Mouse (Mus musculus): ENCODE measurements around the gene Adcy2. TPM values are rescaled to one million over a fixed set of nuclear protein-coding genes. Genes with fewer than 3 reads are reported as not detected.
A peak's percentile ranks its signal among the peaks of the same experiment; 100 is the strongest.

The Adcy2 gene
- polyA plus RNA-seq, 1 experiment from 2014 or later, result 12.2 TPM

- WGBS, result 68% methylated on average over 2 of the region's 2 CpGs
- H3K27me3 ChIP-seq (ENCODE audit: control insufficient read depth, insufficient read depth, low read depth, low read length), result no peaks in the 10 kb centered on the region
- H3K9me3 ChIP-seq (ENCODE audit: control insufficient read depth, low read length), result no peaks in the 10 kb centered on the region
- H3K4me3 ChIP-seq (ENCODE audit: low read length), result no peak overlapping the region
- H3K4me1 ChIP-seq (replicated peaks; ENCODE audit: control insufficient read depth, insufficient read depth, low read length), result peaks cover 3% of the 10 kb centered on the region; the same call in 1 of the 2 replicates
- H3K36me3 ChIP-seq (ENCODE audit: control insufficient read depth, insufficient read depth, low read length), result no peaks in the 10 kb centered on the region
- no peak for ATAC-seq (ENCODE audit: low read depth)
- no peak overlapping the region for H3K27ac ChIP-seq (ENCODE audit: low read length)
- no peak overlapping the region for H3K4me2 ChIP-seq (ENCODE audit: low read depth, low read length)
- no peak overlapping the region for H3K9ac ChIP-seq (ENCODE audit: low read length)
These were observed 13.6 kb downstream of the Adcy2 start for GRCm38 (mm10) chr13:68985789-68986188.

GRCm38 (mm10) chr13:68984000-68984399 is 15.3 kb downstream of the Adcy2 start:
- no peak overlapping the region for H3K4me3 ChIP-seq (ENCODE audit: low read length)
- 63% methylated on average over 15 of the region's 15 CpGs for WGBS

GRCm38 (mm10) chr13:68981048-68981447 is 18.3 kb downstream of the Adcy2 start:
- no peaks in the 10 kb centered on the region for H3K36me3 ChIP-seq (ENCODE audit: control insufficient read depth, insufficient read depth, low read length)
- no peak overlapping the region for H3K27ac ChIP-seq (ENCODE audit: low read length)
- no peaks in the 10 kb centered on the region for H3K27me3 ChIP-seq (ENCODE audit: control insufficient read depth, insufficient read depth, low read depth, low read length)
- H3K4me3 ChIP-seq (ENCODE audit: low read length), result no peak overlapping the region
- no peaks in the 10 kb centered on the region for H3K9me3 ChIP-seq (ENCODE audit: control insufficient read depth, low read length)
- no peak for ATAC-seq (ENCODE audit: low read depth)
- 81% methylated on average over 2 of the region's 2 CpGs for WGBS
- H3K4me1 ChIP-seq (replicated peaks; ENCODE audit: control insufficient read depth, insufficient read depth, low read length), result peaks cover 3% of the 10 kb centered on the region; the same call in 1 of the 2 replicates
- no peak overlapping the region for H3K4me2 ChIP-seq (ENCODE audit: low read depth, low read length)
- no peak overlapping the region for H3K9ac ChIP-seq (ENCODE audit: low read length)

More at GRCm38 (mm10) chr13:68984000-68984399, 15.3 kb downstream of the Adcy2 start:
- no peak; the same call in 1 of the 2 replicates for ATAC-seq (ENCODE audit: low read depth)
- Histone ChIP-seq H3K4me1 (replicated peaks; ENCODE audit: control insufficient read depth, insufficient read depth, low read length) (peaks cover 3% of the 10 kb centered on the region; the same call in 1 of the 2 replicates), H3K9me3 (ENCODE audit: control insufficient read depth, low read length) (no peaks in the 10 kb centered on the region), H3K9ac (ENCODE audit: low read length) (no peak overlapping the region), H3K27me3 (ENCODE audit: control insufficient read depth, insufficient read depth, low read depth, low read length) (no peaks in the 10 kb centered on the region), H3K4me2 (ENCODE audit: low read depth, low read length) (no peak overlapping the region), H3K27ac (ENCODE audit: low read length) (no peak overlapping the region), H3K36me3 (ENCODE audit: control insufficient read depth, insufficient read depth, low read length) (no peaks in the 10 kb centered on the region)

- no peak overlapping the region for H3K9ac ChIP-seq (ENCODE audit: low read length)
- no peak for ATAC-seq (ENCODE audit: low read depth)
- H3K9me3 ChIP-seq (ENCODE audit: control insufficient read depth, low read length), result no peaks in the 10 kb centered on the region
- H3K4me2 ChIP-seq (ENCODE audit: low read depth, low read length), result no peak overlapping the region
- no peaks in the 10 kb centered on the region; the same call in 1 of the 2 replicates for H3K36me3 ChIP-seq (ENCODE audit: control insufficient read depth, insufficient read depth, low read length)
- no peaks in the 10 kb centered on the region for H3K27me3 ChIP-seq (ENCODE audit: control insufficient read depth, insufficient read depth, low read depth, low read length)
- H3K27ac ChIP-seq (ENCODE audit: low read length), result no peak overlapping the region
- WGBS, result 33% methylated on average over 3 of the region's 3 CpGs
- H3K4me1 ChIP-seq (replicated peaks; ENCODE audit: control insufficient read depth, insufficient read depth, low read length), result no peaks in the 10 kb centered on the region
- no peak overlapping the region for H3K4me3 ChIP-seq (ENCODE audit: low read length)
These were observed 26.2 kb downstream of the Adcy2 start for GRCm38 (mm10) chr13:68973143-68973542.

- 60% methylated on average over 5 of the region's 5 CpGs for WGBS
- H3K4me1 ChIP-seq (replicated peaks; ENCODE audit: control insufficient read depth, insufficient read depth, low read length), result peaks cover 5% of the 10 kb centered on the region; the same call in 1 of the 2 replicates
- H3K4me2 ChIP-seq (ENCODE audit: low read depth, low read length), result no peak overlapping the region
- ATAC-seq (ENCODE audit: low read depth), result peak; percentile 36; the same call in 1 of the 2 replicates
- H3K27ac ChIP-seq (ENCODE audit: low read length), result no peak overlapping the region
- no peaks in the 10 kb centered on the region for H3K27me3 ChIP-seq (ENCODE audit: control insufficient read depth, insufficient read depth, low read depth, low read length)
- no peaks in the 10 kb centered on the region for H3K9me3 ChIP-seq (ENCODE audit: control insufficient read depth, low read length)
- H3K9ac ChIP-seq (ENCODE audit: low read length), result no peak overlapping the region
- no peaks in the 10 kb centered on the region for H3K36me3 ChIP-seq (ENCODE audit: control insufficient read depth, insufficient read depth, low read length)
- no peak overlapping the region for H3K4me3 ChIP-seq (ENCODE audit: low read length)
These were observed 37.8 kb downstream of the Adcy2 start for GRCm38 (mm10) chr13:68961580-68961979.

GRCm38 (mm10) chr13:68960513-68960912 is 38.8 kb downstream of the Adcy2 start:
- H3K27ac ChIP-seq (ENCODE audit: low read length), result no peak overlapping the region
- no peaks in the 10 kb centered on the region for H3K27me3 ChIP-seq (ENCODE audit: control insufficient read depth, insufficient read depth, low read depth, low read length)
- H3K9ac ChIP-seq (ENCODE audit: low read length), result no peak overlapping the region
- WGBS, result 74% methylated on average over 6 of the region's 6 CpGs
- peaks cover 5% of the 10 kb centered on the region; the same call in 1 of the 2 replicates for H3K4me1 ChIP-seq (replicated peaks; ENCODE audit: control insufficient read depth, insufficient read depth, low read length)
- H3K36me3 ChIP-seq (ENCODE audit: control insufficient read depth, insufficient read depth, low read length), result no peaks in the 10 kb centered on the region
- no peak for ATAC-seq (ENCODE audit: low read depth)
- H3K9me3 ChIP-seq (ENCODE audit: control insufficient read depth, low read length), result no peaks in the 10 kb centered on the region
- H3K4me2 ChIP-seq (ENCODE audit: low read depth, low read length), result no peak overlapping the region
- H3K4me3 ChIP-seq (ENCODE audit: low read length), result no peak overlapping the region

GRCm38 (mm10) chr13:68959406-68959805 is 39.9 kb downstream of the Adcy2 start:
- Histone ChIP-seq H3K4me2 (ENCODE audit: low read depth, low read length) (no peak overlapping the region), H3K27ac (ENCODE audit: low read length) (no peak overlapping the region), H3K4me1 (replicated peaks; ENCODE audit: control insufficient read depth, insufficient read depth, low read length) (peaks cover 5% of the 10 kb centered on the region; the same call in 1 of the 2 replicates), H3K9ac (ENCODE audit: low read length) (no peak overlapping the region), H3K36me3 (ENCODE audit: control insufficient read depth, insufficient read depth, low read length) (no peaks in the 10 kb centered on the region), H3K4me3 (ENCODE audit: low read length) (no peak overlapping the region), H3K9me3 (ENCODE audit: control insufficient read depth, low read length) (no peaks in the 10 kb centered on the region), H3K27me3 (ENCODE audit: control insufficient read depth, insufficient read depth, low read depth, low read length) (no peaks in the 10 kb centered on the region)
- 85% methylated on average over 4 of the region's 4 CpGs for WGBS
- no peak for ATAC-seq (ENCODE audit: low read depth)

GRCm38 (mm10) chr13:68942735-68943134 is 56.6 kb downstream of the Adcy2 start:
- ATAC-seq (ENCODE audit: low read depth), result peak; percentile 56; the same call in 1 of the 2 replicates
- WGBS, result 30% methylated on average over 2 of the region's 2 CpGs
- no peaks in the 10 kb centered on the region for H3K27me3 ChIP-seq (ENCODE audit: control insufficient read depth, insufficient read depth, low read depth, low read length)

GRCm38 (mm10) chr13:68941429-68941828 is 57.9 kb downstream of the Adcy2 start:
- 79% methylated on average over 1 of the region's 1 CpGs for WGBS
- Histone ChIP-seq H3K4me3 (ENCODE audit: low read length) (no peak overlapping the region), H3K27me3 (ENCODE audit: control insufficient read depth, insufficient read depth, low read depth, low read length) (no peaks in the 10 kb centered on the region), H3K4me2 (ENCODE audit: low read depth, low read length) (no peak overlapping the region), H3K4me1 (replicated peaks; ENCODE audit: control insufficient read depth, insufficient read depth, low read length) (peaks cover 4% of the 10 kb centered on the region), H3K9ac (ENCODE audit: low read length) (no peak overlapping the region), H3K36me3 (ENCODE audit: control insufficient read depth, insufficient read depth, low read length) (no peaks in the 10 kb centered on the region), H3K9me3 (ENCODE audit: control insufficient read depth, low read length) (no peaks in the 10 kb centered on the region), H3K27ac (ENCODE audit: low read length) (no peak overlapping the region)
- no peak for ATAC-seq (ENCODE audit: low read depth)

More at GRCm38 (mm10) chr13:68942735-68943134, 56.6 kb downstream of the Adcy2 start:
- no peak overlapping the region for H3K4me2 ChIP-seq (ENCODE audit: low read depth, low read length)
- no peak overlapping the region for H3K9ac ChIP-seq (ENCODE audit: low read length)
- H3K9me3 ChIP-seq (ENCODE audit: control insufficient read depth, low read length), result no peaks in the 10 kb centered on the region
- H3K36me3 ChIP-seq (ENCODE audit: control insufficient read depth, insufficient read depth, low read length), result no peaks in the 10 kb centered on the region
- H3K27ac ChIP-seq (ENCODE audit: low read length), result peak overlapping the region; percentile 18; the same call in 1 of the 2 replicates
- H3K4me3 ChIP-seq (ENCODE audit: low read length), result no peak overlapping the region
- peaks cover 4% of the 10 kb centered on the region for H3K4me1 ChIP-seq (replicated peaks; ENCODE audit: control insufficient read depth, insufficient read depth, low read length)

Measured in lung, embryonic 16.5 days (tissue).